Mouse (Mus musculus): ENCODE data around the gene Rmi2. TPM values are rescaled to one million over a fixed set of nuclear protein-coding genes. Genes with fewer than 3 reads are reported as not detected.

Rmi2 gene
- polyA plus RNA-seq, 1 experiment from 2014 or later: 2.9 TPM

GRCm38 (mm10) chr16:10834542-10834910 is 333 bp upstream of the Rmi2 start:
- WGBS: 8% methylated on average over 12 of the region's 12 CpGs
- H3K4me1 ChIP-seq (ENCODE audit: control insufficient read depth, insufficient read depth, low read length): no peaks in the 10 kb centered on the region
- H3K27me3 ChIP-seq (ENCODE audit: control insufficient read depth, insufficient read depth, low read length): no peaks in the 10 kb centered on the region
- peak overlapping the region; percentile 57 for H3K4me3 ChIP-seq (ENCODE audit: low read depth, low read length)
- H3K27ac ChIP-seq (replicated peaks; ENCODE audit: low read depth, low read length): no peak overlapping the region
- DNase-seq (ENCODE audit: low spot score) (peak; percentile 30), ATAC-seq (replicated peaks; ENCODE audit: insufficient number of reproducible peaks, low FRiP score, low TSS enrichment, low read depth) (no peak)
- peak overlapping the region; percentile 71 for H3K4me2 ChIP-seq (ENCODE audit: low read depth, low read length)
- H3K9ac ChIP-seq (replicated peaks; ENCODE audit: low read length): peak overlapping the region; percentile 39
- H3K9me3 ChIP-seq (replicated peaks; ENCODE audit: control insufficient read depth, low read length): no peaks in the 10 kb centered on the region
- no peaks in the 10 kb centered on the region for H3K36me3 ChIP-seq (replicated peaks; ENCODE audit: control insufficient read depth, insufficient read depth, low read depth, low read length)

GRCm38 (mm10) chr16:10836388-10836787 is 1.5 kb downstream of the Rmi2 start:
- Histone ChIP-seq H3K4me3 (ENCODE audit: low read depth, low read length) (no peak overlapping the region), H3K27me3 (ENCODE audit: control insufficient read depth, insufficient read depth, low read length) (no peaks in the 10 kb centered on the region), H3K4me1 (ENCODE audit: control insufficient read depth, insufficient read depth, low read length) (no peaks in the 10 kb centered on the region), H3K36me3 (replicated peaks; ENCODE audit: control insufficient read depth, insufficient read depth, low read depth, low read length) (no peaks in the 10 kb centered on the region), H3K4me2 (ENCODE audit: low read depth, low read length) (no peak overlapping the region), H3K27ac (replicated peaks; ENCODE audit: low read depth, low read length) (no peak overlapping the region), H3K9me3 (replicated peaks; ENCODE audit: control insufficient read depth, low read length) (no peaks in the 10 kb centered on the region), H3K9ac (replicated peaks; ENCODE audit: low read length) (no peak overlapping the region)
- no peak for DNase-seq (ENCODE audit: low spot score)
- 90% methylated on average over 3 of the region's 3 CpGs for WGBS
- no peak for ATAC-seq (replicated peaks; ENCODE audit: insufficient number of reproducible peaks, low FRiP score, low TSS enrichment, low read depth)

GRCm38 (mm10) chr16:10837250-10837649 is 2.4 kb downstream of the Rmi2 start:
- Histone ChIP-seq H3K9me3 (replicated peaks; ENCODE audit: control insufficient read depth, low read length) (no peaks in the 10 kb centered on the region), H3K9ac (replicated peaks; ENCODE audit: low read length) (no peak overlapping the region), H3K4me3 (ENCODE audit: low read depth, low read length) (no peak overlapping the region), H3K27me3 (ENCODE audit: control insufficient read depth, insufficient read depth, low read length) (no peaks in the 10 kb centered on the region), H3K27ac (replicated peaks; ENCODE audit: low read depth, low read length) (no peak overlapping the region), H3K4me1 (ENCODE audit: control insufficient read depth, insufficient read depth, low read length) (no peaks in the 10 kb centered on the region), H3K4me2 (ENCODE audit: low read depth, low read length) (no peak overlapping the region), H3K36me3 (replicated peaks; ENCODE audit: control insufficient read depth, insufficient read depth, low read depth, low read length) (no peaks in the 10 kb centered on the region)
- WGBS: 100% methylated on average over 3 of the region's 3 CpGs
- ATAC-seq (replicated peaks; ENCODE audit: insufficient number of reproducible peaks, low FRiP score, low TSS enrichment, low read depth) (no peak), DNase-seq (ENCODE audit: low spot score) (no peak)

- Histone ChIP-seq H3K4me2 (ENCODE audit: low read depth, low read length) (no peak overlapping the region), H3K9me3 (replicated peaks; ENCODE audit: control insufficient read depth, low read length) (no peaks in the 10 kb centered on the region), H3K27me3 (ENCODE audit: control insufficient read depth, insufficient read depth, low read length) (no peaks in the 10 kb centered on the region), H3K36me3 (replicated peaks; ENCODE audit: control insufficient read depth, insufficient read depth, low read depth, low read length) (no peaks in the 10 kb centered on the region), H3K4me1 (ENCODE audit: control insufficient read depth, insufficient read depth, low read length) (no peaks in the 10 kb centered on the region), H3K9ac (replicated peaks; ENCODE audit: low read length) (no peak overlapping the region), H3K4me3 (ENCODE audit: low read depth, low read length) (no peak overlapping the region), H3K27ac (replicated peaks; ENCODE audit: low read depth, low read length) (no peak overlapping the region)
- DNase-seq (ENCODE audit: low spot score) (no peak), ATAC-seq (replicated peaks; ENCODE audit: insufficient number of reproducible peaks, low FRiP score, low TSS enrichment, low read depth) (no peak)
- WGBS: 84% methylated on average over 1 of the region's 1 CpGs
Measured at GRCm38 (mm10) chr16:10837903-10838302, 3.0 kb downstream of the Rmi2 start.

GRCm38 (mm10) chr16:10838487-10839245 is 3.8 kb downstream of the Rmi2 start:
- no peak overlapping the region for H3K4me3 ChIP-seq (ENCODE audit: low read depth, low read length)
- no peaks in the 10 kb centered on the region for H3K36me3 ChIP-seq (replicated peaks; ENCODE audit: control insufficient read depth, insufficient read depth, low read depth, low read length)
- no peak overlapping the region; the same call in 1 of the 2 replicates for H3K27ac ChIP-seq (replicated peaks; ENCODE audit: low read depth, low read length)
- no peak overlapping the region for H3K4me2 ChIP-seq (ENCODE audit: low read depth, low read length)
- WGBS: 42% methylated on average over 10 of the region's 10 CpGs
- ATAC-seq (replicated peaks; ENCODE audit: insufficient number of reproducible peaks, low FRiP score, low TSS enrichment, low read depth) (no peak), DNase-seq (ENCODE audit: low spot score) (peak; percentile 56)
- H3K4me1 ChIP-seq (ENCODE audit: control insufficient read depth, insufficient read depth, low read length): peaks cover 5% of the 10 kb centered on the region; the same call in 1 of the 2 replicates
- no peak overlapping the region for H3K9ac ChIP-seq (replicated peaks; ENCODE audit: low read length)
- H3K9me3 ChIP-seq (replicated peaks; ENCODE audit: control insufficient read depth, low read length): no peaks in the 10 kb centered on the region
- no peaks in the 10 kb centered on the region for H3K27me3 ChIP-seq (ENCODE audit: control insufficient read depth, insufficient read depth, low read length)

GRCm38 (mm10) chr16:10840018-10840417 is 5.2 kb downstream of the Rmi2 start:
- 86% methylated on average over 12 of the region's 14 CpGs for WGBS
- H3K4me2 ChIP-seq (ENCODE audit: low read depth, low read length): no peak overlapping the region
- H3K27ac ChIP-seq (replicated peaks; ENCODE audit: low read depth, low read length): no peak overlapping the region
- no peaks in the 10 kb centered on the region for H3K27me3 ChIP-seq (ENCODE audit: control insufficient read depth, insufficient read depth, low read length)
- H3K4me3 ChIP-seq (ENCODE audit: low read depth, low read length): no peak overlapping the region
- no peak for ATAC-seq (replicated peaks; ENCODE audit: insufficient number of reproducible peaks, low FRiP score, low TSS enrichment, low read depth)
- H3K9ac ChIP-seq (replicated peaks; ENCODE audit: low read length): no peak overlapping the region
- H3K36me3 ChIP-seq (replicated peaks; ENCODE audit: control insufficient read depth, insufficient read depth, low read depth, low read length): no peaks in the 10 kb centered on the region
- H3K9me3 ChIP-seq (replicated peaks; ENCODE audit: control insufficient read depth, low read length): no peaks in the 10 kb centered on the region
- peaks cover 5% of the 10 kb centered on the region; the same call in 1 of the 2 replicates for H3K4me1 ChIP-seq (ENCODE audit: control insufficient read depth, insufficient read depth, low read length)
- no peak for DNase-seq (ENCODE audit: low spot score)

- Histone ChIP-seq H3K9ac (replicated peaks; ENCODE audit: low read length) (no peak overlapping the region), H3K4me2 (ENCODE audit: low read depth, low read length) (no peak overlapping the region), H3K9me3 (replicated peaks; ENCODE audit: control insufficient read depth, low read length) (no peaks in the 10 kb centered on the region), H3K27ac (replicated peaks; ENCODE audit: low read depth, low read length) (no peak overlapping the region), H3K36me3 (replicated peaks; ENCODE audit: control insufficient read depth, insufficient read depth, low read depth, low read length) (no peaks in the 10 kb centered on the region), H3K4me3 (ENCODE audit: low read depth, low read length) (no peak overlapping the region), H3K4me1 (ENCODE audit: control insufficient read depth, insufficient read depth, low read length) (peaks cover 5% of the 10 kb centered on the region; the same call in 1 of the 2 replicates), H3K27me3 (ENCODE audit: control insufficient read depth, insufficient read depth, low read length) (no peaks in the 10 kb centered on the region)
- 70% methylated on average over 4 of the region's 4 CpGs for WGBS
- no peak for DNase-seq (ENCODE audit: low spot score)
- no peak for ATAC-seq (replicated peaks; ENCODE audit: insufficient number of reproducible peaks, low FRiP score, low TSS enrichment, low read depth)
Measured at GRCm38 (mm10) chr16:10842282-10842855, 7.5 kb downstream of the Rmi2 start.

All from embryonic facial prominence, embryonic 11.5 days (tissue).